Mouse (Mus musculus) granulocyte monocyte progenitor cell, adult 5-6 weeks (primary cell): Measurements from ENCODE around the gene Pomgnt1. TPM values are rescaled to one million over a fixed set of nuclear protein-coding genes. Genes with fewer than 3 reads are reported as not detected.

Source experiments
- total RNA-seq, 2 experiments: library from RNA; stranded (forward) in 1 of 2; stranded (reverse) in 1 of 2; fragments of 200-712, 200-1000 nt in 1 of 2; fragments of >200 nt in 1 of 2; fragmentation: Nextera tagmentation in 1 of 2; gene quantifications; 2 replicates each; pipeline ENCODE4 v1.2.3; 2014 to 2017

Gene Pomgnt1
- total RNA-seq, 2 experiments from 2014 or later: 13.8 to 17.5 TPM

Other genes starting within 250 kb of the Pomgnt1 start
- gene Kncn, start 239.4 kb upstream of the Pomgnt1 start, total RNA-seq (2014; fragmentation: Nextera tagmentation): not detected in 2 replicates
- not detected in 2 replicates for gene Kncn, start 239.4 kb upstream of the Pomgnt1 start, total RNA-seq (2017)
- gene 6430628N08Rik, start 233.2 kb upstream of the Pomgnt1 start, total RNA-seq (2014; fragmentation: Nextera tagmentation): not detected in 2 replicates
- gene 6430628N08Rik, start 233.2 kb upstream of the Pomgnt1 start, total RNA-seq (2017): not detected in 2 replicates
- gene Dmbx1, start 183.9 kb upstream of the Pomgnt1 start, total RNA-seq (2014; fragmentation: Nextera tagmentation): not detected in 2 replicates
- gene Dmbx1, start 183.9 kb upstream of the Pomgnt1 start, total RNA-seq (2017): not detected in 2 replicates
- gene Faah, start 105.9 kb upstream of the Pomgnt1 start, total RNA-seq (2014; fragmentation: Nextera tagmentation): 1.8 and 3.6 TPM in 2 replicates
- gene Faah, start 105.9 kb upstream of the Pomgnt1 start, total RNA-seq (2017): 1.3 and 2.1 TPM in 2 replicates
- gene Nsun4, start 70.0 kb upstream of the Pomgnt1 start, total RNA-seq (2014; fragmentation: Nextera tagmentation): 15.0 and 17.0 TPM in 2 replicates
- 7.4 and 14.6 TPM in 2 replicates for gene Nsun4, start 70.0 kb upstream of the Pomgnt1 start, total RNA-seq (2017)
- 723 and 784 TPM in 2 replicates for gene Uqcrh, start 48.8 kb upstream of the Pomgnt1 start, total RNA-seq (2014; fragmentation: Nextera tagmentation)
- 360 and 561 TPM in 2 replicates for gene Uqcrh, start 48.8 kb upstream of the Pomgnt1 start, total RNA-seq (2017)
- 17.9 and 24.3 TPM in 2 replicates for gene Lrrc41, start 48.6 kb upstream of the Pomgnt1 start, total RNA-seq (2014; fragmentation: Nextera tagmentation)
- 19.2 and 20.7 TPM in 2 replicates for gene Lrrc41, start 48.6 kb upstream of the Pomgnt1 start, total RNA-seq (2017)
- 37.5 and 43.3 TPM in 2 replicates for gene Rad54l, start 150 bp upstream of the Pomgnt1 start, total RNA-seq (2014; fragmentation: Nextera tagmentation)
- gene Rad54l, start 150 bp upstream of the Pomgnt1 start, total RNA-seq (2017): 27.9 and 34.9 TPM in 2 replicates
- gene Lurap1, start 27.5 kb downstream of the Pomgnt1 start, total RNA-seq (2014; fragmentation: Nextera tagmentation): not detected in 2 replicates
- not detected in 2 replicates for gene Lurap1, start 27.5 kb downstream of the Pomgnt1 start, total RNA-seq (2017)
- gene Tspan1, start 43.8 kb downstream of the Pomgnt1 start, total RNA-seq (2014; fragmentation: Nextera tagmentation): not detected in 2 replicates
- gene Tspan1, start 43.8 kb downstream of the Pomgnt1 start, total RNA-seq (2017): not detected in 2 replicates
- gene 1700042G07Rik, start 49.5 kb downstream of the Pomgnt1 start, total RNA-seq (2014; fragmentation: Nextera tagmentation): not detected in 2 replicates
- not detected in 2 replicates for gene 1700042G07Rik, start 49.5 kb downstream of the Pomgnt1 start, total RNA-seq (2017)
- gene Gm49337, start 49.5 kb downstream of the Pomgnt1 start, total RNA-seq (2014; fragmentation: Nextera tagmentation): not detected in 2 replicates
- gene Gm49337, start 49.5 kb downstream of the Pomgnt1 start, total RNA-seq (2017): 0.26 TPM in 2 replicates
- gene Pik3r3, start 97.8 kb downstream of the Pomgnt1 start, total RNA-seq (2014; fragmentation: Nextera tagmentation): 0.39 TPM in 1 of 2 replicates, not detected in the other
- gene Pik3r3, start 97.8 kb downstream of the Pomgnt1 start, total RNA-seq (2017): 0.30 TPM in 1 of 2 replicates, not detected in the other